Mouse (Mus musculus) lung, postnatal 25 days (tissue): ENCODE measurements around the gene Fnip2.

Source experiments
- DNase-seq: peaks from one replicate; pipeline ENCODE4 v3.0.0; 2022; ENCODE audit warnings: low spot score

Fnip2 gene

GRCm38 (mm10) chr3:79528451-79528850 lies 39.1 kb downstream of the Fnip2 start:
- no peak for DNase-seq

- peak; percentile 53 for DNase-seq
These were observed 39.7 kb downstream of the Fnip2 start for GRCm38 (mm10) chr3:79527921-79528320.

- no peak for DNase-seq
These were observed 40.1 kb downstream of the Fnip2 start for GRCm38 (mm10) chr3:79527521-79527920.

DNA sequence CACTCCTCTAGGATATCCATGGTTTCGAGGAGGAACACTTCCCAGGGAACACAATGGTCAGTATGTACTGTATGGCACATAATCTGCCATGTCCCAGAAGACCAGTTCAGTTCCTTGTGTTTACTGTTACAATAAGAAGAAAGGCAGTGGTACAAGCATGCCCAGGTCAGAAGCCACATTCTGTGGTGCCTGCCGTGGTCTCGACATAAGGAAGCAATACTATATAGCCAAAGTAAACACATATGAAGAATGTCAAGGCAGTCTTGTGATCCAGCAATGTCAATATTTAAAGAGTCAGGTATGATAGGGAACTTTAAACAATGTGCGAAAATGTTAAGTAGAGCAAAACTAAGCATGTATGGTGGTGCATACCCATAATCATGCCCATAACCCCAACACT lies 44.2 kb downstream of the Fnip2 start:
- DNase-seq, result no peak

GRCm38 (mm10) chr3:79519862-79520261 lies 47.7 kb downstream of the Fnip2 start:
- no peak for DNase-seq

DNA sequence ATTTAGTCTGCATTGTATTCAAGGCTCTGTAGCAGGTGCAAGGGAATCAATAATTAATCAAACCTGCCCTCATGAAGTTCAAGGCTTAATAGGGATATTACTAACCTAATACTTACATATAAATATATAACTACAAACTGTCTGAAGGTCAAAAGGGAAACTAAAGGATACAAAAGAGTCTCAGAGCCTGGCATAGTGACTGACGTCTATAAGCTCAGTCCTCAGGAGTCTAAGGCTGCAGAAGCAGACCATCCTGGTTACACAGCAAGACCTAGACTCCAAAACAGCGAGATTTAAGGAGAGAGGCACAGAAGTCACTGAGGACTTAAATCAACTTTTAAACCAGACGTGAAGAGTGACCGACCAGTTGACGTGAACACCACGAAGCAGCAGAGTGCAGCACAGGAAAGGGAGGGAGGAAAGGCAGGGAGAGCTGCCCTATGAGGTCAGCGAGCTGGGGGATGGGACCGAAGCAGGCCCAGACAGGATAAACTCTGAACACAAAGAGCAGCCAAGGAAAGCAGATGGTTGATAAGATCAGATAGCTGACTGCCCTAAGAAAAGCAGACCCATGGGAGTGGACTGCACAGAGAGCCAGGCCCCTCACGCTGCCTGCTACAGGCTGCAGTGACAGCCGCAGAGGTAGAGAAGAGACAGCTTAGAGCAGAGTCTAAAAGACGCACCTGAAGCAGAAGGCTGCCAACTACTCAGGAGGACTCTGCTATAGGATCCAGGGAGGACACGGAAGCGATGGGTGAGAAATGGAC lies 48.7 kb downstream of the Fnip2 start:
- DNase-seq, result peak; percentile 78

DNA sequence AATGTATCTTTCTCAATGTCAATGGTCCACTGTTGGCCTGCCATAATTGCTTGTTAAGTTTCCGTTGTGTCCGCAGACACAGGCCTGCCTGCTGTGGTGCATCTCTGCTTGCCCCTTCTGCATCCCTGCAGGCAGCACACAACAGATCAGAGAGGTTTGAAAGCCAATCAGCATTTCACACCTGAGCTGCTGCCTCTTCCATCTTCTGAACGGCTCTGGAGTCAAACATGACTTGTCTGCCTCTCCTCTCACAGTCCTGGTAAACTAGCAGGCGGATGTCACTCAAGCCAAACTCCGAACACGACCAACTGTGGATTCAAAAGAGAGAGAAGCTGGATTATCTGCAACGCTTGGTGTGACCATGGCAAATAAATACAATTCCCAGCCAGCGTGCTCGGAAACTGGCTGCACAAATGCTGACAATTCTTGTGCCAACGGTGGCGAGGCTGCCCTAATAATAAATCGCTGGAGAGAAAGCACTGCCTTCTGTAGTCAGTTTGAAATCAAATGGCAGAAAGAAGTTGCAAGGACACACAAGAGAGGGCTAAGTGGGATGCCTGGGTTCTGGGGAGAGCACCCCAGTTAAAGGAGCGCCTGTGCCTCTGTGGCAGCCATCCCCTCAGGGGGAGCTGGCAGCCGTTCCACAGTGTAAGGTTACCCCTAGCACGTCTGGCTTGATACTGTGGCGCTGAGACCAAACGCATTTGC lies 49.6 kb downstream of the Fnip2 start:
- DNase-seq, result no peak

DNA sequence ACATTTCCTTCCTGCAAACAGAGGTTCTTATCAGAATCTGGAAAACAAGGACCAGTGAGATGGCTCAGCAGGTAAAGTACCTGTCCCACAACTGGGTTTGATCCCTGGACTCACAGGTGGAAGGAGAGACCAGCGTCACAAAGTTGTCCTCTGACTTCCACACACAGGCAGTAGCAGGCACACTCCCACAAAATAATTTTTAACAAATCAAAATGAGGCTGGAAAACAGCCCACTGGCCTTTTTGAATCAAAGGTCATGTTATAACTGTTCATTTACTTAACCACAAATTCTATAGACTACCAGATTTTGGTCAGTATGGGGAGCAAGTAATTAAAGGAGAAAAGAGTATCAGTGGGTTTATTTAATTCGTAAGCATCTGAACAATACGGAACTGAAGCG lies 50.6 kb downstream of the Fnip2 start:
- DNase-seq, result no peak

GRCm38 (mm10) chr3:79516099-79516920 lies 51.3 kb downstream of the Fnip2 start:
- DNase-seq, result no peak

DNA sequence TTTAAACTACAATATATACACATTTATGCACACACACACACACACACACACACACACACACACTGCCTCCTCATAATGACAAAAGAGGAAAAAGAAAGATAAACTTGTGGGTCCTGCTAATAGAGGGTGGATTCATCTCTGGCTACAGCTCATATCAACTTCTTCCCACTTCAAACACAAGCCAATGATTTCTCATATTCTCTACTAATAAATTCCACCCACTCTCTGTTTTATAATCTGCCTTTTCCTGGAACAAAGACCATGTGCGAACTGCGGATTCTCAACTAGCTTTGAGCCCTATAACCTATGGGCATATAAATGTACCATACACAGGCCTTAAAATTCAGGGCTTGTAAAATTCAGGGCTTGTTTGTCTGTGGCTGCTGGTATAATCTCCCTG lies 53.3 kb downstream of the Fnip2 start:
- no peak for DNase-seq

DNA sequence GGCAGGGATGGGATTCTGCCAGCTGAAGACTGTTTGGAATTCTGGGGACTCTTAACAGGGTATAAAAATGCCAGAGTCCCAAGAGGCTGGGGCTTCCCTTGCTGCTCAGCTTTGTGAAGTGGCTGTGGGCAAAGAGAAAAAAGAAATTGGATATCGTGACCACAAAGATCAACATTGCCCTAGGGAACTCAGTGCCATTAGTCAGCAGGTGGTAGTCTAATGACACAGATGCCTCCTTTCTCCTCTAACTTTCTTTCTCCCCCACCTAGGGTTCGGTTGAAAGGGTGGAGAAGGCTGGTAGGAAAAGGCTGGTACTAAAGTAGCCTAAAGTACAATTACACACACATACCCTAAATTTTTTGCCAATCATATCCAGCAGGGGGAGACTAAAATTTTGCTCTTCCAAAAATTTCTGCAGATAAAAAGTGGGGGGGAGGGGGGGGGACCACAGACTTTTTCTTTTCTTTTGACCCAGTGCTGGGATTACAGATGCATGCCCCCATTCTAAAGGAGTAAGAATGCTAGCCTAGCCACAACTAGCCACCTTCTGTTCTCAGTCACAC lies 66.3 kb downstream of the Fnip2 start:
- DNase-seq, result no peak

- no peak for DNase-seq
These were observed 67.3 kb downstream of the Fnip2 start for GRCm38 (mm10) chr3:79500279-79500678.

DNA sequence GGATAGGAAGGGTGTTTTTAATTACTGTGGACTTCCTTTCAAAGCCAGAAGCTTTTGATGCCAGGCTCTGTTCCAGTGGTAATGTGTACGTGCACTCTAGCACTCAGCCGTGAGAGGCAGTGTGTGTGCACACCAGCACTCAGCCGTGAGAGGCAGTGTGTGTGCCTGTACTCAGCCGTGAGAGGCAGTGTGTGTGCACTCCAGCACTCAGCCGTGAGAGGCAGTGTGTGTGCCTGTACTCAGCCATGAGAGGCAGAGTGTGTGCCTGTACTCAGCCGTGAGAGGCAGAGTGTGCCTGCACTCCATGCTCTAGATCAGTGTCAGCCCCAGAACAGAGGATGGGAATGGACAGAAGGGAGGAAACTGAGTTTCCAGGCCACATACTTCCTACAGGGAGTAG lies 70.9 kb downstream of the Fnip2 start:
- no peak for DNase-seq

GRCm38 (mm10) chr3:79495151-79495550 lies 72.4 kb downstream of the Fnip2 start:
- DNase-seq, result no peak

- DNase-seq, result no peak
These were observed 73.6 kb downstream of the Fnip2 start for GRCm38 (mm10) chr3:79494028-79494427.

DNA sequence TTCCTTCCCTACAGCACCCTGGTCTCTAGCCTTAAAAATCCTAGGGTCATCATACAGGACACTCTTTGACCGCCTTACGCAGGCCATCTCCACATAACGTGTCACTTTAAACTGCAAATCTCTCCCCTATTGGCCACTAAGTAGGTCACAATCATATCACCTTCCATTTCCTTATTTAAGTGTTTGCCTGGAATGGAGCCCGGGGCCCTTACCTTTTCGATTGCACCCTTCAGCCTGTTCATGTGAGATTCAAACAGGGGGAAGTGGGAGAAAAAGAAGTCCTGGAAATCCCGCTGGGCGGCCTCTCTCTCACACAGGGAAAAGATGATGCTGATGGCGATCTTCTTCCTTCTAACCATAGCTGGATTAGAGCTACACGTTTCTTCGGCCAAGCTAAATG lies 74.5 kb downstream of the Fnip2 start:
- peak; percentile 83 for DNase-seq

DNA sequence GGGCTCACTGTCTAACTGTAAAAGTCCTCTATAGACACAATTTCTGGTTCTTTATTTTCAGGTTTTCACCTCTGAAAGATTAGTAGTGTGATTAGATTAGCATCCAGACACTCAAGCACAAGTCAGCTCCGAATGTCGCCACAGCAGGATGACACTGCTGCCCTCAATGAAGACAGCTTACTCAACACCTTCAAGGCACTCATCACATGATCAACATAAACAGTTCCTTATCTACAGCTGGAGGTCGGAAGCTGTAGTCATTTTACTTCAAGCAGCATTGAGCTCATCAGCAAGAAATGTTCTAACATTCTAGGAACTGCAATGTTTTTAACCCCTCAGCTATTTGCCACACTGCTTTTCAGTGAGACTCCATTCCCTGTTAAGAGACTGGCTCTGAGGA lies 76.0 kb downstream of the Fnip2 start:
- no peak for DNase-seq

GRCm38 (mm10) chr3:79490102-79490501 lies 77.5 kb downstream of the Fnip2 start:
- no peak for DNase-seq

DNA sequence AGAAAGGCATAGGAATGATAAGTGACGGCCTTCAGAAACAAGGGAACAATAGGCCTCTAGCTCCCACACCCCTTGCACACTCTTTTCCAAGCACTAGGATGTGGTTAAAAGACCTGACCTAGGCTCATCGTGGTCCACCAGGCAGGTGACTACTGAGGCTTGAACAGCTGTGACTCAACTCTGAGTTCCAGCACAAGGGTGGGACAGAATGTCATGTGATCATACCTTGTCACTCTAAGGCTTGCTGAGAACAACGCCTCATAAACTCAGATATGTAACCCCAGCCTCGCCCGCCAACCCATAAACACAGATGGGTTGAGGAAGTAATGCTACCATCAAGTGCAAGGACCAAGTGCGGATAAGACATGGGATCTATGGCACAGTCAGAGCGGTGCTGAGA lies 79.6 kb downstream of the Fnip2 start:
- no peak for DNase-seq

DNA sequence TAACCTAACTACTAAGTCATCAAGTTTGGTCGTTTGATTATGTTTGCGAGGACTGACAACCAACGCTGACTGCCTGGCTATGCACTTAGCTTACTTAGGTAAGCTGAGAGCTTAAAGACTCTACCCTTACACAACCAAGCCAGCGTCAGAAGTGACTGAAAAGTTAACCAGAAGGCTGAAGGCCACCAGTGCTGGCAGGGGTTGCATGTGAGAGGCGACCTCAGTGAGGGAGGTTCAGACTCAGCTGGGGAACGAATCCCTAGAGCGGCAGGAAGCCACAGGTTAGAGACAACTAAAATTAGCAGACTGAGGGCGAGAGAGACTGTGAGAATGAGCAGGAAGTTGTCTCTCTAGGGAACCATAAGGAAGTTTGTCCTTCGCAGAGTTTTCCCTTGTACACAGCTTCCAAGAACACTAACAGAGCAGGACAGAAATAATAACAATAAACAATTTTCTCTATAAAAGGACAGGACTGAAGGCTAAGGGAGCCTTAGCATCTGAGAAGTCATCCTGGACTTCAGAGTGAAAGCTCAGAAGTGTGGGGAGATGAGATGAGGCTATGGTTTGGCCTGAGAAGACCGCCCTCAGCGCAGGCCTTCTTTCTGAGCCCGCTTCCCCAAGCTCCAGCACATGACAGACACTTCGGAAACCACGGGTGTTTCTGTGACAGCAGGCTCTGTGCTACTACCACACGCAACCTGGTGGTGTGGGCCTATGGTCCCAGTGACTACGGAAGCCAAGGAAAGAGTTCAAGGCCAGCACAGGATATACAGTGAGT lies 83.1 kb downstream of the Fnip2 start:
- no peak for DNase-seq

GRCm38 (mm10) chr3:79478880-79479279 lies 88.7 kb downstream of the Fnip2 start:
- no peak for DNase-seq

DNA sequence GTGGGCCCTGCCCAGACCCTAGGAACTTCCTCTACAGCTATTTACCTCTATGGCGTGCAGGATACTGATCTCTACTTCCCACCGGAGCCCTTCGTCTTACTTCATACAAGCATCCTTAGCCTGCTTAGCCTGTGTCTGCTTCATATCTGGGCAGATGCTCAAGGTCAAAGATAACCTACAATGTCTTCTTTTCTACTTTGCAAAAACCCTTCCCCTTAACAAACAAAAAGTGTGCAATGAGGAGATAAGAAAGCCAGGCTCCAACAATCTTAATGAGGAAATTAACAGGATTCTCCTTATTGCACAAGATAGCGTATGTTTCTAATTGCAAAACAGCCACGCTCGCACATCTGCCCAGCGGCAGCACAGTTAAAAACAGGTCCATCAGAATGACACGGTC lies 89.2 kb downstream of the Fnip2 start:
- DNase-seq, result no peak
